Mouse (Mus musculus) cerebellum, postnatal 36 days (tissue): ENCODE measurements around the gene Usb1.

Source experiments
- DNase-seq, 2 experiments: peaks; one replicate each; pipeline ENCODE4 v3.0.0; 2021 to 2022; ENCODE audit warnings: mixed read lengths in 2 of 2

Usb1 gene

GRCm38 (mm10) chr8:95331720-95332436 is at the start of gene Usb1, which contains the start of gene Zfp319:
Usb1 (plus strand) TSS chr8:95332284.
Zfp319 (minus strand) TSS chr8:95331950.
- peak; percentile 89 to 93 for DNase-seq

- DNase-seq = no peak
Observed at GRCm38 (mm10) chr8:95289066-95289650, 42.9 kb upstream of the Usb1 start.

DNA sequence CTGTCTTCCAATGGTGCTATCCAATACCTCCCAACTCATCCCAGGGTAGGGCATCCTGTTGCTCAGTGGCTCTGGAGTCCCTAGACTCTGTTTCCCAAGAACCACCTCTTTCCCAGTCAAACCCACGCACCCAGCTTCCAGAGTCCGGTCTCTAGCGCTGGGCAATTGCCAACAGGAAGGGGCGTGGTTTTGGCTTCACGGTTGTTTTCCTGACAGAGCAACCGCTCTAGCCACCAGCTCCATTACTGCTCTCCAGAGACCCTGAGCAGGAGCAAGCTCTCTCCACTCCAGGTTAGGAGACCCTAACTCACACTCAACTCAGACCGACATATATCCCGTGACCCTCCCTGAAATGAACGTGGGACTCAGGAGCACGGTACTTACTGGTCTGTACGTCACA is 38.9 kb upstream of the Usb1 start:
- DNase-seq = peak; percentile 29 to 42

- no peak for DNase-seq
Observed at GRCm38 (mm10) chr8:95293891-95294290, 38.2 kb upstream of the Usb1 start.

DNA sequence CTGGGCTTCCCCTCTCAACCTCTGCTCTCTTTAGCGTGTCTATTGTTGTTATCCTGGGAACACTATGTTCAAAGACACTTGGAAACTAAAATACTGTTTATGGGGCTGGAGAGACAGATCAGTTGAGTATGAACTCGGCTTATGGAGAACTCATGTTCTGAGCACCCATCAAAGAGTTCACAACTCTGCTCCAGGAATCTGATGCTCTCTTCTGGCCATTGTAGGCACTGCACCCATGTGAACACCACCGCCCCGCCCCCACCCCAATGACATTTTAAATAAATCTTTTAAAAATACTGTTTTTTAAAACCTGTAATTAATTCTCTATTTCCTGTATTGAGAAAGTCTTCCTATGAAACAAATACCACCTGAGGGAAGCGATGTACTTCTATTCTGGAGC is 29.7 kb upstream of the Usb1 start:
- no peak for DNase-seq

DNA sequence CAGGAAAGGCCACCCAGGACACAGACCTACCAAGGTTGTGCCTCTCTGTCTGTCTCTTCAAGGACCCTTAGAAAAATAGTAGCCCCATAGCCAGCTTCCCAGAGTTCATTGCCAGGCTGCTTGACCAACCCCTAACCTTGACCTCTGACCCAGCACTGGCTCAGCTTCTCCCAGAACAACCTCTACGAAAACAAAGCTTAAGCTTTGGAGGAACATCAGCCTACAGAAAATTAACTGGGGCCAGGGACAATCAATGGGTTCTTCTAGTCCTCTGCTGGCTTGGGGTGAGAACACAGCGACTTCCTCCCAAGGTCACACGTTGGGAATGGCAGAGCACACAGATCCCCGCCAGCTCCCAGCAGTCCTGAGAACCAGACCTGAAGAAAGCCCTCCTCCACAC is 26.6 kb upstream of the Usb1 start:
- DNase-seq = no peak

DNA sequence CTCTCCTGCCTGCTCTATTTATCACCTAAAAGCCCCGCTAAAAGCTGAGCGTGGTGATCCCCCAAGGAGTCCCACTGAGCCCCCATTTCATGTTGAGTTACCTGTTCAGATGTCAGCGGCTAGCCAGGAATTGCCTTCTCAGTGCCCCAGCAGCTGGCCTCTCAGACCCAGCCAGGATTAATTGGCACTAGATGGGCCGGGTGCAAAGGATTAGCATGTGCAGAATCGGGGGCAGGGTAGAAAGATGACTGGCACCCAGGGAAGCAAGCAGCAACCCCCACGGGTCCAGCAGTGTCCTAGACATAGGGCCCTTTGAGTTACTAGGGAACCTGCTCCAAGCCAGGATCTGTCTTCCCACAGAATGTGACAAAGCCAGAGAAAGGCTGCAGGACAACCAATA is 25.7 kb upstream of the Usb1 start, which contains the start of gene Cngb1:
TSS of gene Cngb1 (minus strand) at position 155 of the 400 bp plus-strand sequence.
- no peak for DNase-seq

DNA sequence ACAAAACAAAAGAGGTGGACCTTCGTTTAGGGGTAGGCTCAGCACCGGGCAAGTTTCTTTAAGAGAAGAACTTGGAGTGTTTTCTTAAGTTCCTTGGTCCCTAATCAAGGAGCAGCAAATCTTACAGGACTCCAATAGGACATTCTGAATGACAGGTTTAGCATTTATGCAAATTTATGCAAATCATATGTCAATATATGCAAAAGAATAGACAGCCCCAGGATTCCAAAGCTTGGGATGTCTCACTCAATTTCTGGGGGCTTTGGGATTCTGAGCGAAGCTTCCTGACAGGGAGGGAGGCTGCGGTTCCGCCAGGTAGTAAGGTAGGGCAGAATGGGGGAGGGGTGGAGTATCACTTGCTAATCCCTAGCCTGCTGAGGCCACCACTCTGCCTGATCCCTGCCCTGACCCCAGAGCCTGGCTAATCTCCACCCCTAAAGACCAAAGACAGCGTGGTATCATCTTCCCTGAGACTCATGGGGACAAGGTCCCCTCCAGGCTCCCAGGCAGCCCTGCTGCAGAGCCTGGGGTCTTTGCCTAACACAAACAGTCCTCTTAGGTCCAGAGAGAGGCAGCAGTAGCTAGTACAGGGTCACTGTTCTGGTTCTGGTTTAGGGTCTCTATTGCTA is 21.6 kb upstream of the Usb1 start, which contains the start of gene Tepp:
TSS of gene Tepp (plus strand) at position 225 of the 629 bp plus-strand sequence.
- no peak for DNase-seq

DNA sequence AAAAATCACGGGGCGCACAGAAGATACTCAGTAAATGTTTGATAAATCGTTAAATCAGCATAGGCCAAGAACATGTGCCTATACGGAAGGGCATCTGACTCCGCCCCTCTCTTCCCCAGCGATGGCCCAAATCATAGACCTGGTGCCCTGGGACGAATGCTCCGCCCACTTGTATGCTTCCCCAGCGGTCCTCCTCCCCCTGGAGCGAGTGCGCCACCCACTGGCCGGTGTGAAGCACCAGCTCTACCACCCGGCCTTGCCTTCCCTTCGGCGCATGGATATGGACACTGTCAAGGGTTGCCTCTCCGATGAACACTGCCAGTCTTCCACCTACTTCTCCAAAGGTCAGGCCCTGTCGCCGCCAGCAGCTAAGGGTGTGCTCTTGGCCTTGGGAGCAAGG is 19.2 kb upstream of the Usb1 start:
- DNase-seq = no peak

- DNase-seq = no peak
Observed at GRCm38 (mm10) chr8:95313857-95314256, 18.2 kb upstream of the Usb1 start.

- no peak for DNase-seq
Observed at GRCm38 (mm10) chr8:95314707-95315106, 17.4 kb upstream of the Usb1 start.

- DNase-seq = no peak
Observed at GRCm38 (mm10) chr8:95315350-95315749, 16.7 kb upstream of the Usb1 start.

DNA sequence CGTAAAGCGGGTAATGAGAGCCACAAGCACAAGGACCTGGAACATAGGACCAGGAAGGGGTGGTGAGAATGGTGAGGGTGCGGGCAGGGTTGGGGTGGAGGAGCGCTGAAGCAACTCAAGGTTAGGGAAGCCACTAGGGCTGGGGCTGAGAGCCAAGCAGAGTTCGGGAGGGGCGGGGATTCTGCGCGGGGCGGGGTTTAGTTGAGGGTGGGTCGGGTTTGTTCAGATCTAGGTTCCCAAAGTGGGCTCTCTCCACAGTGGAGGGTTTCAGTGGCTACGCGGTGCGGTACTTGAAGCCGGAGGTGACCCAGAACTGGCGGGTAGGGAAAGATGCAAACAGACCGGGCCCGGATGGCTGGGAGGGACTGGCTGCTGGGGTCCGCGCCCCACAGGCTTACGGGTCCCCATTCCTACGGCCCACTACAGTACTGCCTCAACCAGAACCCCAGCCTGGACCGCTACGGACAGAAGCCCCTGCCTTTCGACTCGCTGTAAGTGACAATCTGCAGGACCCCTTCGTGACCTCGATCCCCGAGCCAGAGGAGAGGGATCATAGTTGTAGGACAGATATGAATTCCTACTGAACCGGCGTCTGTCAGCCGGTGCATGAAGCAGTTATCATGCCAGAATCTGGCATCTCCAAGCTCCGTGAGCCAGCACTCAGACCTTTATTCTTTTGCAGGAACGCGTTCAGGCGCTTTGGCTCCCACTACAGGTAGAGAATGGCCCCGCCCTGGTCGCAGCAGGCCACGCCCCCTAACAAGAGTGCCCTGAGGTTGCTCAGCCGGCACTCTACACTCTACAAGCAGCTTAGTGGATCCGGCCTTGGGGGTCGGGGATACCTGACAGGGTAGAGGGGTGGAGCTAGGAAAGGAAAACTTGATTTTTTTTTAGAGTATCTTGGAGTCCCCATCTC is 11.6 kb upstream of the Usb1 start:
- peak; percentile 48 to 53 for DNase-seq

- no peak for DNase-seq
Observed at GRCm38 (mm10) chr8:95323201-95323600, 8.9 kb upstream of the Usb1 start.

DNA sequence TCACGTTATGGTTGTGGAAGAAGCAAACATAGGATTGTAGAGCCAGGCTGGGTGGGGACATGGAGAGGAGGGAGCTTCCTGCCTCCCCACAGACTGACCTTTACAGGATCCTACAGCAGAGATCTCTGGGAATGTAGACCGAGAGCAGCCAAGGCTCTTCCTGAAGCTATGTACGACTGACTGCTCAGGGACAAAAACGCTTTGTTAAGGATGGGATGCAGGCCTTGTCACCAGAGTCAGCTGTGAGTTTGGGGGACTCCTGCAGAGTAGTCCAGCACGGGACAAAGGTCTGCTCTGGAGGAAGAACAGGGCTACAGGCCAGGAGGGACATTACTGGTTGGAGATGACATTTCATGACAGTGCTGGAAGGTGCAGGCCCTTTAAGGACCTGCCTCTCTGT is 7.4 kb upstream of the Usb1 start:
- DNase-seq = no peak

DNA sequence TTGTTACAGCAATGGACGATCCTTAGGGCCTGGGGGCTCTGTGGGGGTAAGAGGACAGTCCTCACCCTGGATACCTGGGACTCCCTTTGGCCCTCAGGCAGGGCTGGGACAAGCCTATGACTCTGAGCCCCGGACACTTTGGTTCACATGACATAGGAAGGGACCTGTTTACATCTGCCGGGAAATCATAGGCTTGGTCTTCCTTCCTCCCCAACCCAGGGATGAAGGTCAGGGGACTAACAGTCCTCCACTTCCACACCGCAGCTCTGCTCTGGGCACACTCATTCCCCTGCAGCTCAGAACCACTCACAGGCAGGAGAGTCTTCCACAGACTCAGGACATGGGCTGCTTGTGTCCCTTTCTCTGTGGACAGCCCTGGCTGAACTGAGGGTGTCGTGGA is 5.3 kb upstream of the Usb1 start:
- DNase-seq = no peak

DNA sequence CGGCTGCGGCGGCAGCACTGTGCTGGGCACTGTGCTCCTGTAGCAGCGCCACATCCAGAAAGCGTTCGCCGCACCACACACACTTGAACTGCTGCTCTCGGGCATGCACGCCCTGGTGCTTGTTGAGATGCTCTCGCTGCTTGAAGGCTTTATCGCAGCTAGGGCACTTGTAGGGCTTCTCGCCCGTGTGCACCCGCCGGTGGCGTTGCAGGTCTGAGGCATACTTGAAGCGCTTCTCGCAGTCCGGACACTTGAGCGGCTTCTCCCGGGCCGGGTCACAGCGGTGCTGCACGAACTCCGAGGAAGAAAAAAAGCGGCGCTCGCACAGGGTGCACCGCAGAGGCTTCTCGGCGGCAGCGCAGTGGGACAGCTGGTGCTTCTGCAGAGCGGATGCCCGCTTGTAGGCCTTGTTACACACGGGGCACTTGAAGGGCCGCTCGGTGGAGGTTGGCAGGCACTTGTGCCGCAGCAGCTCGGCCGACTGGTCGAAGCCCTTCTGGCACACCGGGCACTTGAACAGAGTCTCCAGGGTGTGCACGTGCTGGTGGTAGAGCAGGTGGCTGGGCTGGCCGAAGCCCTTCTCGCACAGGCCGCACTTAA is 4.1 kb upstream of the Usb1 start:
- DNase-seq = no peak

- DNase-seq = no peak
Observed at GRCm38 (mm10) chr8:95330367-95330766, 1.7 kb upstream of the Usb1 start.

DNA sequence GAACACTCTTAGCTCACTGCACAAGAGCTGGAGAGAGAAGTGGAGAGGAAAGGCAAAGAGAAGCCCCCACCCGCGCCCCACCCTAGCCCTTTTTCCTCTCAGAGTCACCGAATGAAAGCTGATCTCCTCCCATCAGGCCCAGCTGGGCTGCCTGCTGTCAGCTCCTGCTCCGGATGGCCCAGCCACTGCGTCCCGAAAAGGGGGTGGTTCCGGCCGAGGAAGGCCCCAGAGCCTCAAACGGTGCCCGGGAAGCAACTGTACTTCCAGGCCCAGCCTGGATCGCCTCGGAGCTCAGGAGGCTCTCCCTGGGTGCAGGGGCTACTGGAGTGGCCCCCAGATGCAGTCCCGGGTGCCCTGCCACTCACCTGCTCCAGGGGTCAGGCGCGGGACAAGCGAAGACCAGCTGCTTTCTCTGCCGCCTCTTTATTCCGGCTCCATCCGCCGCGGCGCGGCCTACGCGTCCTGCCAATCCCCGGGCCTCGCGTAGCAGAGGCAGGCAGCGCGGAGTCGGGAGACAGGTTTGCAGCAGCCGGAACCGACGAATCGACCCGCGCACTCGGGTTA is 846 bp upstream of the Usb1 start:
- no peak for DNase-seq

DNA sequence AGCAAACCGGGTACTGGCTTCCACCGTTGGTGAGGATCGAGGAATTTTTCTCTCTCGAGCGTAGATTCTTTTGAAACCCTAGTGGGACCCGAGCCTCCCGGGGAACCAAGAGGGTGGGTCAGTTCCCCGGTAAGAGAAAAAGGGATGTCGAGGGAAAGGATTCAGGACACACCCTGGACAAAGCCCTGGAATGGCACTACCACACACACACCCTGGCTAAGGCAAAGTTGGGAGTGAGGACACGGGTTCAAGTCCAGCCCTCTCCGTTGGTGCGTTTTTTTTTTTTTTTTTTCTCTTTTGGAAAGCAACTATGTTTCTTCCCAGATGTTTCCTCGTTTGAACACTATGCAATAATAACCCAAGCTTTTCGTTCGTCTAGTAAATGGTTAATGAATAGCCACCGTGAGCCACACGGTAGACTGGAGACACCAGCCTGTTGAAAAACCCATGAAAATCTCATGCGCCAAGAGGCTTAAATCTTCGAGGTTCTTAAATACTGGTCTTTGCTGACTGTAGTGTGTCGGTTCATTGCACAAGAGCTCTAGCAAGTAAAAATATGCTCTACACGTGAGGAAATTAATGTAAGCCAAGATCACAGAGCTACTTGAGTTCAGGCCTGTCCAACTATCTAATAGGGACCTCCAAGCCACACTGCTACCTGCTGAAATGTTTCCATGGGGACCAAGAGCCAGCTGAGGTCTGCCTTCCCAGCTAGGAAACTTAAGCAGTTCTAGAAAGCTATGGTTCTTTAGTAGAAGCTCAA is 534 bp downstream of the Usb1 start:
- no peak for DNase-seq

DNA sequence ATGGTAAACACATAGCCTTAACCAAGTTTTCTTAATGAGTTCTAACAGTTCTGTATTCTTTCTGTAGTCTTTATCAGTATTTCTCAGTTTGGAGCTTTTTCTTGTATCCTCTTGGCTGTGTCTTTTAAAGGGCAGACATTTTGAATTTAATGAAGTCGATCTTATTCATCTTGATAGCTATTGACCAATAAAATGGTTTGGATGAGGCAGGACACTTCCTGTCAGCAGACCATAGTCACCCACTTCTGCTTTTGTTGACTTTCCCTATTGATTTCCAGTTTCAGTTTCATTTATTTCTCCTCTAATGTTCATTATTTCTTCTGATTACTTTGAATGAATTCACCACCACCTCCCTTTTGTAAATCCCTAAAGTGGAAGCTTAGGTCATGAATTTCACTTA is 3.6 kb downstream of the Usb1 start:
- DNase-seq = no peak
